Mouse (Mus musculus) sigmoid colon, adult 10 weeks (tissue): Measurements from ENCODE around the gene Ptgdr2. TPM values are rescaled to one million over a fixed set of nuclear protein-coding genes. Genes with fewer than 3 reads are reported as not detected.

ENCODE experiments used
- polyA plus RNA-seq: library from polyadenylated mRNA; stranded (reverse); fragments of 350-450 nt; fragmentation: Illumina TruSeq; extraction: RNeasy Lipid Tissue Mini Kit (QIAGEN cat#74804); gene quantifications from one replicate; pipeline ENCODE4 v1.2.3, GENCODE M21; 2014; ENCODE audit warnings: low read depth, low replicate concordance

The Ptgdr2 gene
- polyA plus RNA-seq = not detected

GRCm38 (mm10) chr19:10937110-10937563 lies at the start of gene Ptgdr2:
Gene Ptgdr2, plus strand, starts transcription at chr19:10937160.

GRCm38 (mm10) chr19:10895016-10895528 lies 41.9 kb upstream of the Ptgdr2 start, which contains the start of gene Prpf19:
Gene Prpf19, plus strand, starts transcription at chr19:10895231.

GRCm38 (mm10) chr19:10920532-10920931 lies 16.4 kb upstream of the Ptgdr2 start, which contains the start of gene Zp1:
Gene Zp1, minus strand, starts transcription at chr19:10920632.

GRCm38 (mm10) chr19:10949112-10949511 lies 12.2 kb downstream of the Ptgdr2 start, which contains the start of gene Ccdc86:
Gene Ccdc86, minus strand, starts transcription at chr19:10949266.

GRCm38 (mm10) chr19:10974238-10974865 lies 37.4 kb downstream of the Ptgdr2 start, which contains the start of gene Ms4a10:
Gene Ms4a10, minus strand, starts transcription at chr19:10974670.

Other genes starting within 250 kb of the Ptgdr2 start
- 4.3 TPM for gene Vps37c, start 248.4 kb upstream of the Ptgdr2 start, polyA plus RNA-seq
- 0.54 TPM for gene Cd5, start 198.2 kb upstream of the Ptgdr2 start, polyA plus RNA-seq
- gene Cd6, start 107.1 kb upstream of the Ptgdr2 start, polyA plus RNA-seq = not detected
- 0.85 TPM for gene Slc15a3, start 97.4 kb upstream of the Ptgdr2 start, polyA plus RNA-seq
- gene Tmem132a, start 67.2 kb upstream of the Ptgdr2 start, polyA plus RNA-seq = not detected
- 3.4 TPM for gene Tmem109, start 55.2 kb upstream of the Ptgdr2 start, polyA plus RNA-seq
- 24.8 TPM for gene Prpf19, start 41.9 kb upstream of the Ptgdr2 start, polyA plus RNA-seq
- gene Zp1, start 16.5 kb upstream of the Ptgdr2 start, polyA plus RNA-seq = not detected
- 1.9 TPM for gene Ccdc86, start 12.1 kb downstream of the Ptgdr2 start, polyA plus RNA-seq
- gene Ms4a10, start 37.5 kb downstream of the Ptgdr2 start, polyA plus RNA-seq = not detected
- gene Ms4a15, start 56.1 kb downstream of the Ptgdr2 start, polyA plus RNA-seq = not detected
- gene Ms4a18, start 80.9 kb downstream of the Ptgdr2 start, polyA plus RNA-seq = 0.32 TPM
- 842 TPM for gene Ms4a8a, start 143.9 kb downstream of the Ptgdr2 start, polyA plus RNA-seq
- not detected for gene 1700017D01Rik, start 193.7 kb downstream of the Ptgdr2 start, polyA plus RNA-seq
- gene 1700025F22Rik, start 228.2 kb downstream of the Ptgdr2 start, polyA plus RNA-seq = not detected